8 mouse cellular contexts compared by ENCODE assay signal in genomic region chr9:21989230-21990110, GRCm38 (mm10). TPM values are rescaled to one million over a fixed set of nuclear protein-coding genes. Genes with fewer than 3 reads are reported as not detected.
A peak's percentile ranks its signal among the peaks of the same experiment; 100 is the strongest.
DNase-seq lines count a peak whose midpoint lies in the region; ATAC-seq and TF ChIP-seq lines count a peak whose summit lies in the region.

Gene Rgl3, minus strand, starts transcription at chr9:21989446.

- WGBS in forebrain, embryonic 12.5 days = under 1% methylated on average over 42 of the region's 42 CpGs
- WGBS in limb, embryonic 13.5 days = under 1% methylated on average over 42 of the region's 42 CpGs
- 1% methylated on average over 42 of the region's 42 CpGs for WGBS in midbrain, embryonic 15.5 days

- no peaks in the 10 kb centered on the region for H3K36me3 ChIP-seq in C2C12 (ENCODE audit: control insufficient read depth, insufficient read depth)
- no peaks in the 10 kb centered on the region for H3K36me3 ChIP-seq in forebrain, embryonic 12.5 days (replicated peaks)
- H3K36me3 ChIP-seq in limb, embryonic 13.5 days = no peaks in the 10 kb centered on the region
- no peaks in the 10 kb centered on the region for H3K36me3 ChIP-seq in midbrain, embryonic 15.5 days (replicated peaks)

- ATAC-seq in forebrain, embryonic 12.5 days (ENCODE audit: low FRiP score) = 0 out of 2 replicates have a peak, but pooled peaks have one; percentile 14
- no peak for ATAC-seq in limb, embryonic 13.5 days (ENCODE audit: low FRiP score, low read depth)
- peak; percentile 24; the same call in 1 of the 2 replicates for ATAC-seq in midbrain, embryonic 15.5 days (replicated peaks)

- H3K9me3 ChIP-seq in forebrain, embryonic 12.5 days = no peaks in the 10 kb centered on the region
- H3K9me3 ChIP-seq in limb, embryonic 13.5 days = no peaks in the 10 kb centered on the region
- no peaks in the 10 kb centered on the region for H3K9me3 ChIP-seq in midbrain, embryonic 15.5 days

- H3K4me2 ChIP-seq in forebrain, embryonic 12.5 days = peak within 1 kb of the TSS; percentile 68
- H3K4me2 ChIP-seq in limb, embryonic 13.5 days (replicated peaks) = peak within 1 kb of the TSS; percentile 76
- peak within 1 kb of the TSS; percentile 56 for H3K4me2 ChIP-seq in midbrain, embryonic 15.5 days

- H3ac ChIP-seq in C2C12 (ENCODE audit: control insufficient read depth, insufficient read length, low read depth) = peak within 1 kb of the TSS; percentile 31

- peak in 1 of 2 experiments; percentile 28 for DNase-seq in adrenal gland, postnatal 4 days (ENCODE audit: low spot score in 2 of 2)
- peak; percentile 54 for DNase-seq in heart, postnatal 4 days
- no peak for DNase-seq in frontal cortex, adult 2 months (ENCODE audit: extremely low spot score in 1 of 2, low spot score in 1 of 2)
- DNase-seq in natural killer cell, adult 2 months (ENCODE audit: low spot score in 2 of 2) = no peak

- H3K79me2 ChIP-seq in C2C12 (ENCODE audit: control insufficient read depth, insufficient read depth) = no peaks in the 10 kb centered on the region

- no peaks in the 10 kb centered on the region for H3K27me3 ChIP-seq in C2C12 (ENCODE audit: control insufficient read depth, insufficient read depth, insufficient read length)
- H3K27me3 ChIP-seq in forebrain, embryonic 12.5 days = peaks cover 93% of the 10 kb centered on the region
- H3K27me3 ChIP-seq in limb, embryonic 13.5 days = peaks cover 93% of the 10 kb centered on the region
- peaks cover 56% of the 10 kb centered on the region for H3K27me3 ChIP-seq in midbrain, embryonic 15.5 days (replicated peaks)

- H3K9ac ChIP-seq in forebrain, embryonic 12.5 days = peak within 1 kb of the TSS; percentile 53
- H3K9ac ChIP-seq in limb, embryonic 13.5 days = peak within 1 kb of the TSS; percentile 63
- H3K9ac ChIP-seq in midbrain, embryonic 15.5 days = peak within 1 kb of the TSS; percentile 10; the same call in 1 of the 2 replicates

- peak within 1 kb of the TSS; percentile 50 for H3K4me3 ChIP-seq in C2C12 (ENCODE audit: insufficient read depth, poor library complexity, severe bottlenecking)
- H3K4me3 ChIP-seq in forebrain, embryonic 12.5 days (replicated peaks) = peak within 1 kb of the TSS; percentile 42
- H3K4me3 ChIP-seq in limb, embryonic 13.5 days = peak within 1 kb of the TSS; percentile 45
- H3K4me3 ChIP-seq in midbrain, embryonic 15.5 days = peak within 1 kb of the TSS; percentile 27

- peaks cover 34% of the 10 kb centered on the region for H3K4me1 ChIP-seq in forebrain, embryonic 12.5 days
- peaks cover 26% of the 10 kb centered on the region for H3K4me1 ChIP-seq in limb, embryonic 13.5 days
- H3K4me1 ChIP-seq in midbrain, embryonic 15.5 days = peaks cover 24% of the 10 kb centered on the region

- H3K79me3 ChIP-seq in C2C12 (ENCODE audit: low read depth) = no peaks in the 10 kb centered on the region

- no peak for TF ChIP-seq CTCF in C2C12 (IDR thresholded peaks at IDR 0.05; ENCODE audit: control insufficient read depth, insufficient read depth, insufficient read length)

- no peak within 1 kb of the TSS for H3K27ac ChIP-seq in forebrain, embryonic 12.5 days
- no peak within 1 kb of the TSS for H3K27ac ChIP-seq in limb, embryonic 13.5 days
- H3K27ac ChIP-seq in midbrain, embryonic 15.5 days = no peak within 1 kb of the TSS

TF ChIP-seq in C2C12, 6 proteins besides CTCF, POLR2A, EP300 and RAD21:
- no peak for TF ChIP-seq USF1 (IDR thresholded peaks at IDR 0.05; ENCODE audit: low read depth)

RNA-seq across cellular contexts. Expression of gene Rgl3, which starts in this region (rescaled TPM):
- 7.0 TPM for polyA plus RNA-seq in C2C12 (2012; fragmentation: generic; extraction: Trizol)
- 10 to 100 TPM; 26.1 to 36.2 TPM for total RNA-seq in adrenal gland, postnatal 4 days (2021)
- 2.1 and 3.4 TPM in 2 replicates for polyA plus RNA-seq in forebrain, embryonic 12.5 days (2016; fragmentation: Nextera tagmentation; extraction: Ambion mirVana)
- under 1 TPM; 0.71 to 0.97 TPM for total RNA-seq in heart, postnatal 4 days (2021)
- polyA plus RNA-seq in limb, embryonic 13.5 days (2015; fragmentation: Nextera tagmentation; extraction: Ambion mirVana) = 1.6 TPM in 2 replicates
- polyA plus RNA-seq in midbrain, embryonic 15.5 days (2015; fragmentation: Nextera tagmentation; extraction: Ambion mirVana) = 1.1 and 1.8 TPM in 2 replicates
- 5.0 and 6.7 TPM in 2 replicates for polyA plus RNA-seq in frontal cortex, adult 2 months (2012; rRNA removed)

Comparison
In these comparisons a context has a peak if more than half of its experiments do, and no peak if none do; other contexts are left out.
1. RNA of gene Rgl3 (total RNA-seq): 26.1 to 36.2 TPM in adrenal gland, postnatal 4 days; 0.71 to 0.97 TPM in heart, postnatal 4 days; every median in the first group is over 10 times any median in the second.
2. Peak in DNase-seq in heart, postnatal 4 days; RNA of the gene not detected or under 1 TPM.
3. H3K9ac ChIP-seq: peak in every context shown above with its lines; median percentile 63 in limb, embryonic 13.5 days; 53 in forebrain, embryonic 12.5 days; 10 in midbrain, embryonic 15.5 days.
4. Peak in every context shown above with its lines, with median percentiles within 50 percentile points of each other: H3K4me3 ChIP-seq and H3K4me2 ChIP-seq.